Mouse (Mus musculus): ENCODE measurements around the gene Parva.

The Parva gene

DNA sequence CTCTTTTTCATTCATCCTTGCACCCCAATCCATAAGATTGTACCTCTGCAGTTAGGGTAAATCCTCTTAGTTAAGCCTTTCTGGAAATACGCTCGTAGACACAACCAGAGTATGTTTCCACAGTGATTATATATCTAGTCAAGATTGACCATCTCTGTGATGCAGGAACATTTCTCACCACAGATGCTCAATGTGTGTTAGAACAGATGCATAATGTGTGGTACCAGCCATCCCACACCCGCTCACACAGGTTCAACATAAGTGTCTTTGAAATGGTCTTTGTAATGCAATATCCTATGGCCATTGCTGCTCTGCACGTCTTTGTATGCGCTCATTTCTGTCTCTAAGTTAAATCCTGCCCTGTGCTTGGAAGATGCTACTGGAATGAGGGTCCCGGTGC lies 98.2 kb downstream of the Parva start:
- DNase-seq, result no peak

DNA sequence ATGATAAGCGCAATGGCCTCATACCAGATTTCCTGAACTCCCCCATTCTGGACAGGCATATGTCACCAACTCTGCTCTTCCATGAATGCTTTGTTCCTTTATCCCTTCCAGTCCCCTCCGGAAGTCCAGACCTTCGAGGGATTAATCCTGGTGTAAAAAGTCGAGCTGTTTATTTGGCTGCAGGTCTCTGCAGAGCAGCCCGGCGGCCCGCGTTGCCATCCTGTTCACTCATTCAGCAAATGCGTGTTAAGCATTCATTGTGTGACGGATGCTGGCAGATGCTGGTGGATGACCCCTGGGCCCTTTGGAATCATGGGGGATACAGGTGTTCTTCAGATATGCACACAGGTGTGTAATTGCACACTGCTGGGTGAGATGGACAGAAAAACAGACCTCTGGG lies 98.9 kb downstream of the Parva start:
- no peak for DNase-seq

GRCm38 (mm10) chr7:112527230-112527629 lies 99.9 kb downstream of the Parva start:
- DNase-seq, result no peak

- DNase-seq, result no peak
Measured at GRCm38 (mm10) chr7:112528059-112528458, 100.8 kb downstream of the Parva start.

GRCm38 (mm10) chr7:112528582-112529360 lies 101.5 kb downstream of the Parva start:
- DNase-seq, result no peak

DNA sequence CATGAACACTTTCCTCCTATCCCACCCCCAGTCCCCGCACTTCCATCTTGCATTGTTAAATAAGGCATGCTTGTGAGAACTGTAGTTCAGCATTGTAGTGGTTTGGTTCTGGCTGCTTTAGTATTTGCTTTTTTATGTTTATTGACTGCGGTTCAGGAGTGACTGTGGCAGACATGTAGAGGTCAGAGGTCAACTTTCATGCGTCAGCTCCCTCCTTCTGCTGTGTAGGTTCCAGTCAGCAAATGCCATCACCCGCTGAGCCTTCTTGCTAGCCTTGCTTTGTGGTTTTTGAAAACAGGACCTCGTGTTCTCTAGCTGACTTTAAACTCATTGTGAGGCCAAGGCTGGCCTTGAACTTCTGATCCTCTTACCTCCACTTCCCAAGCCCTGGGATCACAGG lies 103.6 kb downstream of the Parva start:
- DNase-seq, result no peak

GRCm38 (mm10) chr7:112534148-112534547 lies 106.8 kb downstream of the Parva start:
- no peak for DNase-seq

DNA sequence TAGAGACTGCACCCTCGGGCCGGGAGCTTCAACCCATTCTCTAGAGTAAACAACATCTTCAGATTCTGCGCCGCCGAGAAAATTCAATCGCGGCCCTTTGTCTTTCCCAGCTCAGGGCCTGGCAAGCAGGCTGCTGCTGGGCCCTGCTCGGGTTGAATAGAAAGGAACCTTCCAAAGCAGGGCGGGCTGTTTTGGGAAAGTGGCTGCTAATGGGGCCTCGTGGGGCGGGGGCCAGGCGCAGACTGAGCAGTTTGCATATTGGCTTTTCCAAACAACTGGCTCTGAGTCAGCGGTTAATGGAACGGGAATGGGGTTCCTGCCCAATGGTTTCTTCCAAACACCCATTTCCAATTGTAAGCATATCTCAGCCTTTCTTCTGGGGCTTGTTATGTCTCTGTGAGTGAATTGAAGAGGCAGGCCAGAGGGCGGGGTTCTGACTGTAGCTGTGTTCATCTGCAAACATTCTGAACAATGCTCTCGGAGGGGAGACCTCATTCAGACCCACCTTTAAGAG lies 108.2 kb downstream of the Parva start:
- no peak for DNase-seq

DNA sequence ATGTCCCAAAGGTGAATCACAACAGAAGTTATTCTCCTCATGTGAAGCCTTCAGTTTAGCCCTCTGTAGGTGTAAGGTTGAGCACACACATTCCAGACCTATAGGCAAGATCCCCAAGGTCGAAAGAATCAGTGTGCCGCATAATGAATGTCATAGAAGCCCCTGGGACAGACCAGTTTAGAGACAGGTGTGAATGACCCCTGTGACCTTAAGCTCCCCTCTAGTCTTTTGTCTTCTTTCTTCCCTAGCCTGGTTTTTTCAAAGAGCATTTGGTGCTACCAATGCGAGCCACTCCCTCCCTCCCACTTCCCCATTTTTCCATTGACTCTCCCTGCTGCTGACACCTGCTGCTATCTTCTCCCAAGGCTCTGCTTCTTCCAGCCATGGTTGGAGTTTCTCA lies 121.8 kb downstream of the Parva start:
- DNase-seq, result no peak

DNA sequence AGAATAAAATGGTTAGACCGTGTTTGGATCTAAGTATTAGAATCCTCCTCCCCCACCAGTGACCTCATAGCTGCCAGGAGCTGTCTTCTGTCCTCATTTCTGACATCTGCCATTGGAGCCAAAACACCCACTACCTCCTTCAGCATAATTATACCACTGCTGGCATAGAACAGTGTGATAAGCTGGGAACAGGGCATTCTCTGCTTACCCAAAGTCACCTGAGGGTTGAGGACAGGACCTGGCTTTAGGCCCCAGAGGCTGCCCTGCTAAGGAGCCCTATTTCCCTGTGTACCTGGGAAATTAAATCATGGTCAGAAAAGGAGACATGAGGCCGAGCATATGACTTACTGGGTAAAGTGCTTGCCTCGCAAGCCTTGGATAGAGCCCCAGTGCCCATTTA lies 134.2 kb downstream of the Parva start:
- DNase-seq, result no peak

- no peak for DNase-seq
Measured at GRCm38 (mm10) chr7:112567004-112567403, 139.7 kb downstream of the Parva start.

GRCm38 (mm10) chr7:112568961-112569360 lies 141.7 kb downstream of the Parva start:
- DNase-seq, result no peak

GRCm38 (mm10) chr7:112581621-112582020 lies 154.3 kb downstream of the Parva start:
- DNase-seq, result no peak

DNA sequence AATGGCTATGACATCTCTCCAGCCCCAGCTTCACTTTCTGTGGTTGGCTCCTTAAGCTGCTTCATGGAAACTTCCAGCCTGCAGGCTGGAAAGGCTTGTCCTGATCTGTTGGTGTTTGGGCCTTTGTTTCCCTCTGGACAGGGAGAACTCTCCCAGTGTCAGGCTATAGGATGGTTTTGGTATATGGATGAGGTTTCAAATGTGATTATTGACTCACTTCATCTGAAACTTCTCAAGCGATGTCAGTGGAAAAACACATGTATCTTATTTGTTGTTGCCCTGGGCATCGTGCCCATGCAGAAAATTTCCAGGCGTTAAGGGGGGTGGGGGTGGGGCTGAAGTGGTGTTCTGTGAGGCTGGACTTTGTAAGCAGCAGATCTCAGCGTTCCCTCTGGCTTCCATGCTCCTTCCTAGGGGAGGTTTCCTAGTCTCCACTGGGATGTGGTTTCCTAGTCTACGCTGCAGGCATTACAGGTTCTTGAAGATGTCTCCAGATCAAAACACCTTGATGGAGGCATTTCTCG lies 155.6 kb downstream of the Parva start:
- DNase-seq, result no peak

DNA sequence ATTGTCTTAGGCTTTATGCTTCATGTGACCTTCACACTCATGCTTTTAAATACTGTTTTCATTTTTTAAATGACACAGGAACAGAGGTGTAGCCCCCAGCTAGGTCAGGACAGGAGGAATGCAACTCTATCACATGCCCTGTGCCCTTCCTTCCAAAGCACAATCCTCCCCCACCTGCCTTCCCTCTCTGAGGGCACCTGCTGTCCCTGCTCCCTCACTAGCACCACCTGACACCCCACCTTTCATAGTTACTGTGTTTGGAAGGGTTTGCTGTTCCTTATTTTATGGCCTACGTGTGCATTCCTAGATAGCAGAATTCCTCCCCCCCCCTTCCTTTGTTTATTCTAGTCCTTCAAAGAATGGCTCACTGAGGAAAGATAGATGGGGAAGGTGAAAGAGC lies 160.1 kb downstream of the Parva start:
- no peak for DNase-seq

- no peak for DNase-seq
Measured at GRCm38 (mm10) chr7:112589530-112589929, 162.2 kb downstream of the Parva start.

DNA sequence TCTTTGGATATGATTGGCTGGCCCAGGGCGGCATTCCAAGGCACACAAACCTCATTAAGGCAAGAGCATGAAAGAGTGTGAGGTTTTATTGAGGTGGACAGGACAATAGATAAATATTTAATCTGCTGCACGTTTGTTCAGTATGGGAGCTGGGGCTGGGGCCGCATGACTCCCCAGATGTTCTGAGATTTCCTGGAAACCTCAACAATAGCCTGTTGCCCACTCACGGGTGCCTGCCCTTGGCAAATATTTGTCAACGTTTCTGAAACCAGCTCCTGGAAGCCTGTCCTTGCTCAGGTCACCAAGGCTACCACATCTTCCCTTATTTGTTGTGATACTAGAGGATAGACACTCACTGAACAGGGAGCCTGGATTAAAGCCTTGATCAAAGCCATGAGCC lies 166.3 kb downstream of the Parva start:
- DNase-seq, result no peak

- DNase-seq, result no peak
Measured at GRCm38 (mm10) chr7:112595226-112595850, 168.0 kb downstream of the Parva start.

- DNase-seq, result no peak
Measured at GRCm38 (mm10) chr7:112599650-112600049, 172.3 kb downstream of the Parva start.

GRCm38 (mm10) chr7:112600163-112600562 lies 172.9 kb downstream of the Parva start:
- no peak for DNase-seq

DNA sequence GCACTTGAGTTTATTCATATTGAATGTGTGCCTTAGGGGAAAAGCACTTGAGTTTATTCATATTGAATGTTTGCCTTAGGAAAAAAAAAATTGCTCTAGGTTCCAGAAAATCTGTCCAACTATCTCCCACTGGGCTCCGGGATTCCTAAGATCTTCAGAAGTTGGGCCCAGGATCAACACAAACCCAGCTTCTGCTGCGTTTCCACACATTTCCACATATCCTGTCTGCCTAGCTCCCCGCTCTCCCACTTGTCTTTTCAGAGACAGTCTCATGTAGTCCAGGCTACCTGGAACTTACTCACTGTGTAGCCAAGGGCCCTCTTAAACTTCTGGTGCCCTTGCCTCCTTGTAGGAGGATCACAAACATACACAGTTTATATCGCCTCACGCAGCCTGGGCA lies 175.7 kb downstream of the Parva start:
- DNase-seq, result no peak

GRCm38 (mm10) chr7:112603496-112604170 lies 176.3 kb downstream of the Parva start:
- DNase-seq, result no peak

GRCm38 (mm10) chr7:112604209-112604608 lies 176.9 kb downstream of the Parva start:
- no peak for DNase-seq

Data from thymus, postnatal 4 days (tissue).